Mouse (Mus musculus) bone marrow, adult 2 months (tissue): ENCODE measurements around the gene Snrpd3.

Experiments used
- CTCF ChIP-seq: fragments of 200-500 bp; IDR thresholded peaks from 2 replicates; pipeline ENCODE4 v1.5.1; 2011; ENCODE audit warnings: low read length, control low read depth; ENCODE audit not compliant: control insufficient read depth, insufficient read depth
- POLR2A ChIP-seq: fragments of 200-500 bp; IDR thresholded peaks from 2 replicates; pipeline ENCODE4 v1.6.1; 2011; ENCODE audit warnings: low read depth, mild to moderate bottlenecking, control low read depth, low read length, borderline replicate concordance; ENCODE audit not compliant: control insufficient read depth

DNA sequence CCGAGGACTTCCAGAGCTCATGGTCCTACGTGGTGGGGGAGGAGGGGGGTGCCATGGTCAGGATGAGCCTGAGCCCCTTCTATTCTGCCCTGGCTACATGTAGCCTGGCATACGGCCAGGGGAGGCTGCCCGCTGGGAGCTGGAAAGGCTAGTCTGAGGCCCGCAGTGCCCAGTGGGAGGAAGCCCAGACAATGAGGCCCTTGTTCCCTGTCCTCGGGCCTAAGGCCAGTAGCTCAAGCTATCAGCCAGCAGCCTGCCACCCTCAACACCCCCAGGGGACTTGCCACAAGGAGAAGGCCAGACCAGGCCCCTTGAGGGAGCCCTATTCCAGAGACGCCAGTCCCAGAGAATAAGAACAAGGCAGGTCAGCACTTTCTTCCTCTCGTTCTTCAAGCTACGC lies 38.7 kb downstream of the Snrpd3 start:
- TF ChIP-seq POLR2A (no peak), CTCF (no peak)
